Mouse (Mus musculus) MEL-GATA-1-ER (cell line): ENCODE data around the gene Agap1.
"Not testable (repeated sequence)": the region's sequence is repeated elsewhere in the genome, so short reads cannot be mapped to it uniquely, and the experiment has no call there.

ENCODE experiments used
- DNase-seq: peaks from one replicate; pipeline ENCODE4 v3.0.0-alpha.2; 2012; ENCODE audit warnings: low read depth; ENCODE audit errors: extremely low read depth

The Agap1 gene

GRCm38 (mm10) chr1:89501891-89502290 lies 47.3 kb downstream of the Agap1 start:
- DNase-seq, result not testable (repeated sequence)

- DNase-seq, result no peak
These were observed 54.6 kb downstream of the Agap1 start for GRCm38 (mm10) chr1:89509196-89509595.

- no peak for DNase-seq
These were observed 55.2 kb downstream of the Agap1 start for GRCm38 (mm10) chr1:89509763-89510340.

GRCm38 (mm10) chr1:89510731-89511130 lies 56.1 kb downstream of the Agap1 start:
- DNase-seq, result no peak

GRCm38 (mm10) chr1:89513616-89514283 lies 59.1 kb downstream of the Agap1 start:
- no peak for DNase-seq

- DNase-seq, result no peak
These were observed 61.4 kb downstream of the Agap1 start for GRCm38 (mm10) chr1:89515808-89516560.

- DNase-seq, result no peak
These were observed 63.2 kb downstream of the Agap1 start for GRCm38 (mm10) chr1:89517817-89518216.

GRCm38 (mm10) chr1:89519914-89520643 lies 65.5 kb downstream of the Agap1 start:
- DNase-seq, result no peak

GRCm38 (mm10) chr1:89521406-89521805 lies 66.8 kb downstream of the Agap1 start:
- DNase-seq, result no peak

- no peak for DNase-seq
These were observed 67.4 kb downstream of the Agap1 start for GRCm38 (mm10) chr1:89521935-89522535.

GRCm38 (mm10) chr1:89524369-89524768 lies 69.8 kb downstream of the Agap1 start:
- no peak for DNase-seq

GRCm38 (mm10) chr1:89524998-89525397 lies 70.4 kb downstream of the Agap1 start:
- no peak for DNase-seq

- DNase-seq, result no peak
These were observed 71.2 kb downstream of the Agap1 start for GRCm38 (mm10) chr1:89525825-89526224.

GRCm38 (mm10) chr1:89528671-89529276 lies 74.2 kb downstream of the Agap1 start:
- DNase-seq, result no peak

- DNase-seq, result no peak
These were observed 79.1 kb downstream of the Agap1 start for GRCm38 (mm10) chr1:89533702-89534101.

GRCm38 (mm10) chr1:89535206-89535605 lies 80.6 kb downstream of the Agap1 start:
- DNase-seq, result no peak

- no peak for DNase-seq
These were observed 83.7 kb downstream of the Agap1 start for GRCm38 (mm10) chr1:89538163-89538946.

- DNase-seq, result no peak
These were observed 84.5 kb downstream of the Agap1 start for GRCm38 (mm10) chr1:89539127-89539526.

- DNase-seq, result no peak
These were observed 86.5 kb downstream of the Agap1 start for GRCm38 (mm10) chr1:89541151-89541550.

GRCm38 (mm10) chr1:89542464-89542863 lies 87.9 kb downstream of the Agap1 start:
- no peak for DNase-seq
